Mouse (Mus musculus): ENCODE measurements at regions not wholly inside any gene's neighbourhood (a gene's known extent, or its start where the extent isn't known, plus 50 kb on each side); places are given as distances from the start of the nearest gene placed in this dataset.

DNA sequence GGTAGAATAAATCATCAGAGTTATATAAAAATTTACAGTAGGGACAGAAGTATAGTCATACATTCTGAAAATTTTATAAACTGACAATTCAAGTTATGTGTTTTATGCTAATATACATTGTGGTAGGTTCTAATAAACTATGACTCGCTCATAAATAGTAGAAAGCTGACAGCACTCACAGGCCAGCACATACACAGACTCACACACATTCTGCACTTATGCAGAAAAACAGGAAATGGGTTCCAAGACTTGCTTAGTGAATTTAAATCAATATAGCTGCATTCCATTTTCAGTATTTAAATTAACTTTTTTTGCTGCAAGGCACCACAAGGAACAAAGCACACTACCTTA is 403.3 kb upstream of the Nr2f1 start:
- H3K4me1 ChIP-seq (ENCODE audit: control insufficient read depth, insufficient read depth, low read length), result no peaks in the 10 kb centered on the region

DNA sequence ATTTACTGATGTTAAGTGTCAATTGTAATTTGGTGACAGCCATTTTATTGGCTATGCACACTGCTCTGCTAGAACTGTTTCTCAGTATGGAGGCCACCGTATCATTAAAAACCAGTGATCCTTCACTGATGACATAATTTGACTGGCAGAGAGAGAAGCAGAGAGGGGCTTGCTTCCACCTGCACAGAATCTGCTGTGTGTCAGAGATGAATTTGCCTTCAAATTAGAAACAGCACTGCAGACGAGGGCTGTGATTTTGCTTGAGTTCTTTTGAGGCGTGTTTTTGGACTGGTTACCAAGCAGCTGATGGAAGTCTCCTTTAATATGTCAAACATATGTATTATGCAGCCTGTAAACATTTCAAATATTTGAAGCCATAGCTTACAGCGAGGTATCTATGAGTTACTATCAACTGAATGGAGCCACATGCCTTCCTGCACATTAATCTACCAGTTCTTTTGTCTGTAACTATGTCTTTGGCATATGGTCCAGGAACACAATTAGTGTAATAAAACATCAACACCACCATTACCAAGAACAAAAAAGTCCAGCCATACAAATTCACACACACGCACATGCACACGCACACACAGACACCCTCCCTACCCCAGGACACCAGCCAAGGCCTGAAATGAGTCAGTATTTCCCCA is 402.8 kb upstream of the Nr2f1 start:
- Histone ChIP-seq H3K4me3 (replicated peaks; ENCODE audit: extremely low read depth, low read depth, low read length) (no peak overlapping the region), H3K4me1 (ENCODE audit: control insufficient read depth, insufficient read depth, low read length) (no peaks in the 10 kb centered on the region)
- WGBS, result 87% methylated on average over 6 of the region's 6 CpGs
- no peak for TF ChIP-seq POLR2A (IDR thresholded peaks at IDR 0.05; ENCODE audit: borderline replicate concordance, extremely low read depth, low read depth, low read length)
- no peak for TF ChIP-seq CTCF (IDR thresholded peaks at IDR 0.05; ENCODE audit: insufficient read depth, low read length)
- DNase-seq, result no peak

More for the DNA sequence above, 403.3 kb upstream of the Nr2f1 start:
- DNase-seq, result no peak
- no peak for TF ChIP-seq CTCF (IDR thresholded peaks at IDR 0.05; ENCODE audit: insufficient read depth, low read length)
- no peak for TF ChIP-seq POLR2A (IDR thresholded peaks at IDR 0.05; ENCODE audit: borderline replicate concordance, extremely low read depth, low read depth, low read length)
- WGBS, result 88% methylated on average over 1 of the region's 1 CpGs
- no peak overlapping the region for H3K4me3 ChIP-seq (replicated peaks; ENCODE audit: extremely low read depth, low read depth, low read length)

DNA sequence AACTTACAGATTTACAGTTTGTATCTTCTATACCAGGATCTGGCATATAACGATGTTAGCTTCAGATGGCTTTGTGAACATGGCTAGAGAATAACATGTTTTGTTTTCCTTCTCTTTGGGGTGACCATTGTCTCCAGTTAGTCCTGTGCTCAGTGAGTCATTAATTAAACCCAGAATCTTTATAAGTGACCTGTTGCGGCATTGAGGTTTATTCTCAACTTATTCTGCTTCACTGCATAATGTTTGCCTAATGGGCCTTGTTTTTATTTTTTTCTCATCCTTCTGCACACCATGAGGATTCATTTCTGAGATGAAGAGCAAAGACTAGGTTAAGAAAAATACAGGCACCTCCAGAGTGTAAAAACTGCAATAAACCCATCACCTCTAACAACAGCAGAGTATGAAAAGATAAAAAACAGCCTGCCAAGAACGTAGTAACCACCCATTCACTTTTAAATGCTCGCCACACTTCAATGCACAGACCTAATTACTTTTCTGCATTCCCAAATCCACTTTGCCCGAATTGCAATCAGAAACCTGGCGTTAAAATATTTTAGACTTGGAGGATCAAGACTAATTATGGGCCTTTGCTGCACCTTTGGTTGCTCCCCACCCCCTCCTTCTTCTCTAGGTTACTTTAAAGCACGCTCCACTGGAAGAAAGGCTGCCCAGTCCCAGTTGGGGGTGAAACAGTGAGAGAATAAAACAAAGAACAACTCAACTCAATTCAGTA is 381.5 kb upstream of the Nr2f1 start:
- no peak overlapping the region for H3K4me3 ChIP-seq (replicated peaks; ENCODE audit: extremely low read depth, low read depth, low read length)
- H3K4me1 ChIP-seq (ENCODE audit: control insufficient read depth, insufficient read depth, low read length), result no peaks in the 10 kb centered on the region
- TF ChIP-seq CTCF (IDR thresholded peaks at IDR 0.05; ENCODE audit: insufficient read depth, low read length) (no peak), POLR2A (IDR thresholded peaks at IDR 0.05; ENCODE audit: borderline replicate concordance, extremely low read depth, low read depth, low read length) (no peak)
- 67% methylated on average over 7 of the region's 7 CpGs for WGBS
- no peak for DNase-seq

DNA sequence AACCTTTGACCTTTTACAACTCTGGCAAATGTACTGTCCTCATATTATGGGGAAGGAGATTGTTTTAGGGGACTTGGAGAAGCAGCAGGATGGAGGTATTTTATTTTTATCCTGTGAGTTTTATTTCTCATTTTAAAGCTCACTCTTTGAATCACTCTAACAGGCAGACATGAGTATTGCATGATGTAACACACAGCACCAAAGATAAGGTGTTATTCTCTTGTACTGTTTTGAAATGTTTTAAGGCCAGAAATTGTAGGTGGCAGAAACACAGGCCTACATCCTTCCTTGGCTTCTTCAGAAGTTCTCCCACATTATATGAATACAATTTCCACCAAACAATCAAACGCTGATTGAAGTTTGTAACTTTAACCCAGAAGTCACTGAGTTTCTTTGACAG is 377.9 kb upstream of the Nr2f1 start:
- no peak for TF ChIP-seq POLR2A (IDR thresholded peaks at IDR 0.05; ENCODE audit: borderline replicate concordance, extremely low read depth, low read depth, low read length)
- TF ChIP-seq CTCF (IDR thresholded peaks at IDR 0.05; ENCODE audit: insufficient read depth, low read length), result no peak
- DNase-seq, result no peak
- WGBS, result 86% methylated on average over 1 of the region's 1 CpGs
- H3K4me1 ChIP-seq (ENCODE audit: control insufficient read depth, insufficient read depth, low read length), result no peaks in the 10 kb centered on the region
- no peak overlapping the region for H3K4me3 ChIP-seq (replicated peaks; ENCODE audit: extremely low read depth, low read depth, low read length)

DNA sequence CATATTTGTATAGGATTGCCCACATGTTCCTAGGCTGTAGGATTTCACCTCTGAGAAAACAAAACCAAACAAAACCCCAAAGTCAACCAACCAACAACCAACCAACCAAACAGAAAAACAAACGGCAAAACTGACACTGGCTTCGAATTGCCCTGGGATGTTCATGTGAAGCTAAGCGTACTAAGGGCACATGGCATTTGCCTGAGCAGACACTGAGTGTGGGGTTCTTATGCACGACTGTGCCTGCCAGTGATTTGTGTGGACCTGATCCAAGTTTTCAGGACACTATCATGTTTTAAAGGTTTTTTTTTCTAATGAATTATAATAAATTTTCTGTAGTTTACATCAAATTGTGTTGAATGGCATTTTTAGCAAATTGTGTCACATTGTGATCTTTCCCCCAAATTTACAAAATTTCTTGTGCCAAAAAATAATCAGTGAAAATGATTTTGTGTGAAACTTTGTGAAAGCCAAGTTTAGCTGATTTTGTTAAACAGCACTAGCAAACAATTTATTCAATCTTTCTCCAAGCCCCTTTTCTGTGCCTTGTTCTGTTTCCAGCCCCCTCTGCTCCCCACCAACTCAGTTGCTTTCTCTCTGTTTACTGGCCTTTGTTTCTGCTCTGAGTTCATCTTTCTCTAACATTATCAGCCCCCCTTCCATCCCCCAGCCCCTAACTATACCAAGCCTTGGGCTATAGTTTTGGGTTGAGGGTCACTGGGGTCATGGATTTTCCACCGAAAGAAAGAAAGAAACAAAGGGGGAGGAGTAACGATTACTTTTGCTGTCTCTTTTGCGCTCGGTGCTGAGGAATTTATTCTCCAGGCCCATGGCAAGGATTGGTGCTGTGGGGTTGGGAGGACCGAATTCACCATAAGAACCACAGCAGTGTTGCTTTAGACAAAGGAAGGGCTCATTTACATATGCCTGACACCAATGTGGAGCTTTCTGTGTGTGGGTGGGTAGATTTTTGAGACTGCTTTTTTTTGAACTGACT is 377.0 kb upstream of the Nr2f1 start:
- TF ChIP-seq CTCF (IDR thresholded peaks at IDR 0.05; ENCODE audit: insufficient read depth, low read length) (no peak), POLR2A (IDR thresholded peaks at IDR 0.05; ENCODE audit: borderline replicate concordance, extremely low read depth, low read depth, low read length) (no peak)
- Histone ChIP-seq H3K4me3 (replicated peaks; ENCODE audit: extremely low read depth, low read depth, low read length) (no peak overlapping the region), H3K4me1 (ENCODE audit: control insufficient read depth, insufficient read depth, low read length) (no peaks in the 10 kb centered on the region)
- WGBS, result 58% methylated on average over 9 of the region's 9 CpGs
- DNase-seq, result no peak

DNA sequence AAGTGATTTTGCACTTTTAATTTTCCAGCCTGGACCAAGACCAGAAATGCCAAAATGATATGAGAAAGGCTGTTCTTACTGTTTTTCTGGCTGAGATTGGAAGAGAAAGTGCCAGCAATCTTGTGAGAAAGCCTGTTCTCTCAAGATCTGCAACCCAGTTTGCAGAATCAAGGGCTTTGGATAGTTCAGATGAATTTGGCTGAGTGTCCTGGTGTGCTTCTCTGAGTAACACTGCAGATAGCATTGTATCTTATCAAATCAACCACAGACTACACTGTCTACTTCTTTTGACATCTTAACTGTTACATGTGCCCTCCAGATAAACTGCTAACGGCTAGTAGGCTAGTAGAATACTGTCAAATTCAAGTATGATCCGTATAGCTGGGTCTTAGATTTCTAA is 371.5 kb upstream of the Nr2f1 start:
- no peak overlapping the region for H3K4me3 ChIP-seq (replicated peaks; ENCODE audit: extremely low read depth, low read depth, low read length)
- no peak for TF ChIP-seq CTCF (IDR thresholded peaks at IDR 0.05; ENCODE audit: insufficient read depth, low read length)
- no peak for TF ChIP-seq POLR2A (IDR thresholded peaks at IDR 0.05; ENCODE audit: borderline replicate concordance, extremely low read depth, low read depth, low read length)
- no peaks in the 10 kb centered on the region for H3K4me1 ChIP-seq (ENCODE audit: control insufficient read depth, insufficient read depth, low read length)
- 66% methylated on average over 2 of the region's 2 CpGs for WGBS
- no peak for DNase-seq

DNA sequence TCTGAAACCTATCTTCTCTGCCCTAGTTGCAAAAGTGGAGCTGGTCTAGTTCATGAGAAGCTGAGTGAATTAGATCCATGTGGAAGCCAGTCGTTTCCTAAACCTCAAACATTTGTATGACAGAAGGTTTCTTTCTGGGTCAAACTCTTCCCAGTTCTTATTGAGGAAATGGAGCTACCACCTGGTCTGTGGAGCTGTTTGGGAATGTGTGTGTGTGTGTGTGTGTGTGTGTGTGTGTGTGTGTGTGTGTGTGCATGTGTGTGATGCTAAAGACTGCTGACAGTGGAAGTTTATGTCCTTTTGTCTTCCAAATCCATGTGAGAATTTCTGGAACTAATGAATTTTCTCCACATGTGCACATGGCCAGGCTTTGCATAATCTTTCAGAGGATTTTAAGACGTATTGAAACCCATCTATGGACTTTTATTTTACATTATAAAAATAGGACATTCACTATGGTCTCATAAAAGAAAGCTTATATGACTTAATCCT is 324.9 kb upstream of the Nr2f1 start:
- no peak for TF ChIP-seq POLR2A (IDR thresholded peaks at IDR 0.05; ENCODE audit: borderline replicate concordance, extremely low read depth, low read depth, low read length)
- TF ChIP-seq CTCF (IDR thresholded peaks at IDR 0.05; ENCODE audit: insufficient read depth, low read length), result no peak
- H3K4me1 ChIP-seq (ENCODE audit: control insufficient read depth, insufficient read depth, low read length), result no peaks in the 10 kb centered on the region
- 59% methylated on average over 2 of the region's 2 CpGs for WGBS

DNA sequence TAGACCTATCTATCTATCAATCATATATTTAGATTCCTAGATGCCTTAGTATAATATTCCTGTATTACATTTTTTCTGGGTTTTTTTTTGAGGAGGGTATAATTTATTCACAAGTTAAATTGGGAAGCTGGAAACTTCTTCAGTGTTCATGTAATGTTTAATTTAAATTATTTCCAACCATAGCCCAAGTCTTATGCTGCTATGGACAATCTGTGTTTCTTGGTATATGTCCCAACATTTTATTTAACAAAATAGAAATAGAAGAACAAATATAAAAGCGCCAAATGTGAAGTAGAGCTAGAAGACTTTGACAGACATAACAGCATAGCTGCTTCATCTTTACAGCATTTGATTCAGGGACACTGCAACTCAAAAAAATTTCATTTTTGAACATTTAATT is 321.2 kb upstream of the Nr2f1 start:
- WGBS, result 91% methylated on average over 1 of the region's 1 CpGs
- Histone ChIP-seq H3K4me3 (replicated peaks; ENCODE audit: extremely low read depth, low read depth, low read length) (no peak overlapping the region), H3K4me1 (ENCODE audit: control insufficient read depth, insufficient read depth, low read length) (no peaks in the 10 kb centered on the region)
- TF ChIP-seq CTCF (IDR thresholded peaks at IDR 0.05; ENCODE audit: insufficient read depth, low read length), result no peak
- TF ChIP-seq POLR2A (IDR thresholded peaks at IDR 0.05; ENCODE audit: borderline replicate concordance, extremely low read depth, low read depth, low read length), result no peak
- DNase-seq, result no peak

More for the DNA sequence above, 324.9 kb upstream of the Nr2f1 start:
- DNase-seq, result no peak
- no peak overlapping the region for H3K4me3 ChIP-seq (replicated peaks; ENCODE audit: extremely low read depth, low read depth, low read length)

DNA sequence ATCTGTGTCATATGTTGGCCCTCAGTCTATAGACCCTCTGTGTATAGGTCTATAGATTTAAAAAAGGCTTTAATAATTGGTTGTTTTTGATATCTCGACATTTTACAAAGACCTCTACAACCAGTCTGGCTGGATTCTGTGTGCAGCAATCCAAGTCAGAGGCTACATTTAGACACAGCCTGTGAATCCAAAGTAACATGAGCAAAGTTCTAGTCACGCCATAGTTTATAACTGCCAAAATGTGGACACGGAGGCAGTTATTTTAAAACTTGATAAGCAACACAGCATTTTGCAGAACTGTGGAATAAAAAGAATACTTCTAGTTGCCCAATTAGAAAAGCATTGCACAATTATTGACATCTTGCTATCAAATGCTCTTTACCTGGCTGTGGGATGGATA is 320.6 kb upstream of the Nr2f1 start:
- H3K4me3 ChIP-seq (replicated peaks; ENCODE audit: extremely low read depth, low read depth, low read length), result no peak overlapping the region
- TF ChIP-seq POLR2A (IDR thresholded peaks at IDR 0.05; ENCODE audit: borderline replicate concordance, extremely low read depth, low read depth, low read length) (no peak), CTCF (IDR thresholded peaks at IDR 0.05; ENCODE audit: insufficient read depth, low read length) (no peak)
- no peaks in the 10 kb centered on the region for H3K4me1 ChIP-seq (ENCODE audit: control insufficient read depth, insufficient read depth, low read length)
- no peak for DNase-seq
- WGBS, result 81% methylated on average over 3 of the region's 3 CpGs

Data from lung, adult 2 months (tissue).